In the genomic region with DNA sequence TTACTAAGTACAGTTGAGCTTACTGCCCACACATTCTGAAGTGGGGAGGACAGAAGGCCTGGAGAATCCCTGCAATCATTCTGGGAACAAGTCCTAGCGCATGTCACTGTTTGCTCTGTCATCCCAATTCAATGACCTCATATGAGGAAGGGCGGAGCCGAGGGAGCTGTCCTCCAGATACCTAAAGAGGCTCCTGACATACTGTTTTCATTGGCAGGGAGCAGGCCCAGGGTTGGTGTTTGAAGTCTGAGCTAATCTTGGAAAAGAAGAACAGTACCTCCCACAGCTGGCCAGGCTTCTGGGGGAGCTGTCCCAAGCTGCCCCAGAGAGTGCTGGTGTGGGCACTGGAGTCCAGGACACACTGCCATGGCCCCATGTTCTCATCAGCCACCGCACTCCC, we compare ENCODE assay signal across 12 mouse cellular contexts. TPM values are rescaled to one million over a fixed set of nuclear protein-coding genes. Genes with fewer than 3 reads are reported as not detected.
DNase-seq lines count a peak whose midpoint lies in the region; ATAC-seq and TF ChIP-seq lines count a peak whose summit lies in the region.
"Had no signal": no experiment of that assay in that cellular context is flagged by ENCODE, and none has a peak within 500 bp of the region (broad histone marks: within the 10 kb centered on the region; RNA-seq: fewer than 3 reads in every experiment).

No protein-coding gene starts in this region.

- peak; percentile 55 for DNase-seq in 3T3-L1 (ENCODE audit: low read depth, low spot score)
- DNase-seq in gastrocnemius, postnatal 14 days = peak; percentile 24
- DNase-seq in heart, postnatal 10 days = peak; percentile 72 to 85
- DNase-seq in forebrain, embryonic 14.5 days (ENCODE audit: low spot score) = no peak
- DNase-seq in left cerebral cortex, adult 8-10 months (ENCODE audit: low spot score in 2 of 2) = no peak
- DNase-seq: liver, embryonic 13.5 days; right cerebral cortex, postnatal 14 days; thymus, postnatal 14 days had no signal

- 76% methylated on average over 4 of the region's 4 CpGs for WGBS in intestine, embryonic 16.5 days
- WGBS in intestine, postnatal 0 days = 78% methylated on average over 4 of the region's 4 CpGs
- 90% methylated on average over 4 of the region's 4 CpGs for WGBS in forebrain, embryonic 14.5 days

- TF ChIP-seq CTCF in intestine, postnatal 0 days (IDR thresholded peaks at IDR 0.05; ENCODE audit: low read depth) = no peak

- no peak overlapping the region for H3K4me2 ChIP-seq in intestine, embryonic 16.5 days (ENCODE audit: low read depth, low read length)
- H3K4me2 ChIP-seq in intestine, postnatal 0 days (replicated peaks; ENCODE audit: low read depth) = no peak overlapping the region
- no peak overlapping the region for H3K4me2 ChIP-seq in forebrain, embryonic 14.5 days (ENCODE audit: low read length)
- H3K4me2 ChIP-seq: liver, embryonic 13.5 days had no signal

- no peak overlapping the region for H3K4me3 ChIP-seq in intestine, embryonic 16.5 days (ENCODE audit: low read length)
- H3K4me3 ChIP-seq in intestine, postnatal 0 days (ENCODE audit: low read depth, low read length) = no peak overlapping the region
- H3K4me3 ChIP-seq in forebrain, embryonic 14.5 days (ENCODE audit: low read depth, low read length) = no peak overlapping the region
- H3K4me3 ChIP-seq: liver, embryonic 13.5 days; myocyte had no signal

- 0 out of 2 replicates have a peak, but pooled peaks have one; percentile 26 for ATAC-seq in intestine, embryonic 16.5 days
- ATAC-seq in intestine, postnatal 0 days = no peak
- no peak for ATAC-seq in megakaryocyte progenitor cell, adult 5-6 weeks (replicated peaks; ENCODE audit: poor library complexity)
- no peak for ATAC-seq in forebrain, embryonic 14.5 days

- H3K9ac ChIP-seq in intestine, embryonic 16.5 days (ENCODE audit: low read depth, low read length) = no peak overlapping the region; the same call in 1 of the 2 replicates
- no peak overlapping the region for H3K9ac ChIP-seq in intestine, postnatal 0 days (ENCODE audit: low read depth, low read length)
- H3K9ac ChIP-seq in forebrain, embryonic 14.5 days (ENCODE audit: low read length) = no peak overlapping the region
- H3K9ac ChIP-seq: liver, embryonic 13.5 days had no signal

- H3K4me1 ChIP-seq in intestine, embryonic 16.5 days (ENCODE audit: control insufficient read depth, insufficient read depth, low read length) = peaks cover 6% of the 10 kb centered on the region; the same call in 1 of the 2 replicates
- H3K4me1 ChIP-seq in intestine, postnatal 0 days (replicated peaks; ENCODE audit: control insufficient read depth, insufficient read depth, low read length) = no peaks in the 10 kb centered on the region; the same call in 1 of the 2 replicates
- no peaks in the 10 kb centered on the region for H3K4me1 ChIP-seq in forebrain, embryonic 14.5 days (ENCODE audit: control insufficient read depth, insufficient read depth, low read length)
- H3K4me1 ChIP-seq: liver, embryonic 13.5 days had no signal

- H3K27ac ChIP-seq in intestine, embryonic 16.5 days (ENCODE audit: low read length) = no peak overlapping the region
- no peak overlapping the region for H3K27ac ChIP-seq in intestine, postnatal 0 days (ENCODE audit: low read depth, low read length)
- no peak overlapping the region for H3K27ac ChIP-seq in forebrain, embryonic 14.5 days (ENCODE audit: low read depth, low read length)
- H3K27ac ChIP-seq: liver, embryonic 13.5 days had no signal

- intact Hi-C loops in gastrocnemius, postnatal 14 days (cut with DNase I; ENCODE audit: low total_unique reads) = loop anchor here (5.0 kb wide), 1 partner anchor 47 kb away; no protein-coding TSS in a partner anchor
- intact Hi-C loops in heart, postnatal 10 days (cut with DNase I) = loop anchor here (2.0 to 5.0 kb wide), 3 partner anchors 50 to 362 kb away; a partner anchor contains a TSS

- H3K27me3 ChIP-seq in intestine, embryonic 16.5 days (replicated peaks; ENCODE audit: control insufficient read depth, insufficient read depth, low read length) = no peaks in the 10 kb centered on the region
- H3K27me3 ChIP-seq in intestine, postnatal 0 days (replicated peaks; ENCODE audit: control insufficient read depth, insufficient read depth, low read length) = no peaks in the 10 kb centered on the region
- no peaks in the 10 kb centered on the region for H3K27me3 ChIP-seq in forebrain, embryonic 14.5 days (replicated peaks; ENCODE audit: control insufficient read depth, insufficient read depth, low read length)
- H3K27me3 ChIP-seq: liver, embryonic 13.5 days had no signal

- H3K36me3 ChIP-seq in intestine, embryonic 16.5 days (ENCODE audit: control insufficient read depth, insufficient read depth, low read length) = no peaks in the 10 kb centered on the region
- H3K36me3 ChIP-seq in intestine, postnatal 0 days (ENCODE audit: control insufficient read depth, insufficient read depth) = peaks cover 7% of the 10 kb centered on the region
- peaks cover 20% of the 10 kb centered on the region for H3K36me3 ChIP-seq in forebrain, embryonic 14.5 days (ENCODE audit: control insufficient read depth, insufficient read depth, low read length)

- no peaks in the 10 kb centered on the region for H3K9me3 ChIP-seq in intestine, embryonic 16.5 days (ENCODE audit: control insufficient read depth, low read length)
- H3K9me3 ChIP-seq in intestine, postnatal 0 days (ENCODE audit: control insufficient read depth) = no peaks in the 10 kb centered on the region
- H3K9me3 ChIP-seq in forebrain, embryonic 14.5 days (replicated peaks; ENCODE audit: control insufficient read depth, low read length) = no peaks in the 10 kb centered on the region
- H3K9me3 ChIP-seq: liver, embryonic 13.5 days had no signal

RNA-seq across cellular contexts. Expression of a gene that starts 31.8 kb away (rescaled TPM):
- 277 and 288 TPM in 2 replicates for polyA plus RNA-seq in intestine, embryonic 16.5 days (2015; fragmentation: Nextera tagmentation; extraction: Ambion mirVana)
- 337 and 357 TPM in 2 replicates for polyA plus RNA-seq in intestine, postnatal 0 days (2015; fragmentation: Nextera tagmentation; extraction: Ambion mirVana)
- total RNA-seq in gastrocnemius, postnatal 14 days (2021) = 100 to 1,000 TPM; 237 TPM
- total RNA-seq in heart, postnatal 10 days (2021) = 100 to 1,000 TPM; 315 to 318 TPM
- total RNA-seq in megakaryocyte progenitor cell, adult 5-6 weeks (2015) = 434 and 492 TPM in 2 replicates
- 218 and 315 TPM in 2 replicates for total RNA-seq in megakaryocyte progenitor cell, adult 5-6 weeks (2017)
- 202 and 241 TPM in 2 replicates for polyA plus RNA-seq in forebrain, embryonic 14.5 days (2014; fragmentation: Nextera tagmentation; extraction: Ambion mirVana)
- 100 to 1,000 TPM in 2 of 4 experiments, 10 to 100 TPM in 2; 76.5 to 106 (median 99.6) TPM for total RNA-seq in left cerebral cortex, adult 8-10 months (2022)

RNA-seq across cellular contexts. Expression of a gene that starts 37.4 kb away (rescaled TPM):
- polyA plus RNA-seq in intestine, embryonic 16.5 days (2015; fragmentation: Nextera tagmentation; extraction: Ambion mirVana) = 14.8 and 18.7 TPM in 2 replicates
- 7.3 and 8.1 TPM in 2 replicates for polyA plus RNA-seq in intestine, postnatal 0 days (2015; fragmentation: Nextera tagmentation; extraction: Ambion mirVana)
- 1 to 10 TPM; 9.6 to 10.0 TPM for total RNA-seq in gastrocnemius, postnatal 14 days (2021)
- total RNA-seq in heart, postnatal 10 days (2021) = 10 to 100 TPM; 15.8 to 16.1 TPM
- 17.0 and 18.2 TPM in 2 replicates for total RNA-seq in megakaryocyte progenitor cell, adult 5-6 weeks (2015)
- 19.2 and 20.1 TPM in 2 replicates for total RNA-seq in megakaryocyte progenitor cell, adult 5-6 weeks (2017)
- 10.0 and 13.7 TPM in 2 replicates for polyA plus RNA-seq in forebrain, embryonic 14.5 days (2014; fragmentation: Nextera tagmentation; extraction: Ambion mirVana)
- 10 to 100 TPM; 17.8 to 19.4 (median 18.1) TPM for total RNA-seq in left cerebral cortex, adult 8-10 months (2022)

RNA-seq across cellular contexts. Expression of a gene that starts 38.2 kb away (rescaled TPM):
- polyA plus RNA-seq in intestine, embryonic 16.5 days (2015; fragmentation: Nextera tagmentation; extraction: Ambion mirVana) = 22.0 and 25.0 TPM in 2 replicates
- polyA plus RNA-seq in intestine, postnatal 0 days (2015; fragmentation: Nextera tagmentation; extraction: Ambion mirVana) = 13.6 and 15.5 TPM in 2 replicates
- 10 to 100 TPM; 19.6 to 20.4 TPM for total RNA-seq in gastrocnemius, postnatal 14 days (2021)
- 10 to 100 TPM; 19.2 to 23.2 TPM for total RNA-seq in heart, postnatal 10 days (2021)
- 65.8 and 65.9 TPM in 2 replicates for total RNA-seq in megakaryocyte progenitor cell, adult 5-6 weeks (2015)
- 46.5 and 48.9 TPM in 2 replicates for total RNA-seq in megakaryocyte progenitor cell, adult 5-6 weeks (2017)
- polyA plus RNA-seq in forebrain, embryonic 14.5 days (2014; fragmentation: Nextera tagmentation; extraction: Ambion mirVana) = 20.9 and 21.7 TPM in 2 replicates
- 10 to 100 TPM; 48.2 to 53.6 (median 51.4) TPM for total RNA-seq in left cerebral cortex, adult 8-10 months (2022)

Comparison
In these comparisons a context has a peak if more than half of its experiments do, and no peak if none do; other contexts are left out.
1. DNase-seq: peak in 3T3-L1 (single experiment), gastrocnemius, postnatal 14 days (single experiment) and heart, postnatal 10 days (2 of 2); none in forebrain, embryonic 14.5 days (single experiment) and left cerebral cortex, adult 8-10 months (0 of 2).